Mouse (Mus musculus) ES-Bruce4 (cell line): ENCODE data around the gene Gm45194. TPM values are rescaled to one million over a fixed set of nuclear protein-coding genes. Genes with fewer than 3 reads are reported as not detected.

Experiments used
- H3K27ac ChIP-seq: 2 replicates; pipeline ENCODE4 v1.5.1; 2012; ENCODE audit warnings: low read length, inconsistent platforms; ENCODE audit not compliant: insufficient read depth
- H3K27me3 ChIP-seq: 2 replicates; pipeline ENCODE4 v1.6.1; 2012; ENCODE audit warnings: mild to moderate bottlenecking, low read length, inconsistent platforms; ENCODE audit not compliant: control insufficient read depth, poor library complexity, insufficient read depth, severe bottlenecking
- H3K36me3 ChIP-seq: 2 replicates; pipeline ENCODE4 v1.6.1; 2012; ENCODE audit warnings: inconsistent platforms, mild to moderate bottlenecking, low read length, moderate library complexity; ENCODE audit not compliant: control insufficient read depth, poor library complexity, insufficient read depth, severe bottlenecking
- H3K4me1 ChIP-seq: one replicate; pipeline ENCODE4 v1.8.1; 2011; ENCODE audit warnings: low read length; ENCODE audit not compliant: control insufficient read depth, insufficient read depth
- H3K4me3 ChIP-seq: 2 replicates; pipeline ENCODE4 v1.5.1; 2011; ENCODE audit warnings: low read depth, mild to moderate bottlenecking, low read length
- H3K9ac ChIP-seq: 2 replicates; pipeline ENCODE4 v1.6.1; 2012; ENCODE audit warnings: low read depth, mild to moderate bottlenecking, inconsistent platforms; ENCODE audit not compliant: poor library complexity, severe bottlenecking
- H3K9me3 ChIP-seq: replicated peaks from 2 replicates; pipeline ENCODE4 v1.6.1; 2012; ENCODE audit warnings: mild to moderate bottlenecking, low read length, inconsistent platforms; ENCODE audit not compliant: control insufficient read depth, poor library complexity, insufficient read depth, severe bottlenecking
- CTCF ChIP-seq: IDR thresholded peaks from one replicate; pipeline ENCODE4 v1.8.1; 2011; ENCODE audit warnings: low read depth, low read length
- EP300 ChIP-seq: IDR thresholded peaks from 2 replicates; pipeline ENCODE4 v1.6.1; 2011; ENCODE audit warnings: low read depth, low read length; ENCODE audit not compliant: insufficient read depth
- POLR2A ChIP-seq: IDR thresholded peaks from one replicate; pipeline ENCODE4 v1.8.1; 2011; ENCODE audit warnings: low read length; ENCODE audit not compliant: insufficient read depth
- polyA plus RNA-seq: library from polyadenylated mRNA; stranded (reverse); fragments of >200 nt; gene quantifications from 2 replicates; pipeline ENCODE4 v1.2.4, GENCODE M21; 2011; ENCODE audit warnings: low read depth; ENCODE audit not compliant: missing spikeins, insufficient read depth, insufficient read length

The Gm45194 gene
- polyA plus RNA-seq, 1 experiment: not detected

GRCm38 (mm10) chrX:112273550-112273949 is 382.4 kb downstream of the Gm45194 start:
- TF ChIP-seq EP300 (no peak), CTCF (no peak), POLR2A (no peak)
- Histone ChIP-seq H3K36me3 (no peaks in the 10 kb centered on the region), H3K4me3 (no peak overlapping the region), H3K4me1 (no peaks in the 10 kb centered on the region), H3K9ac (no peak overlapping the region), H3K27me3 (no peaks in the 10 kb centered on the region), H3K27ac (no peak overlapping the region), H3K9me3 (no peaks in the 10 kb centered on the region)

Other genes starting within 250 kb of the Gm45194 start
- gene Hdx, start 194.3 kb upstream of the Gm45194 start, polyA plus RNA-seq: 5.4 TPM in 2 replicates
- not detected in 2 replicates for gene Tex16, start 119.6 kb downstream of the Gm45194 start, polyA plus RNA-seq